Mouse (Mus musculus) spleen, postnatal 10 days (tissue): ENCODE data around the gene Gtf2h2.
"Not testable (repeated sequence)": the region's sequence is repeated elsewhere in the genome, so short reads cannot be mapped to it uniquely, and the experiment has no call there.

Source experiments
- DNase-seq, 2 experiments: peaks; one replicate each; pipeline ENCODE4 v3.0.0; 2021 to 2022; ENCODE audit warnings: low spot score in 2 of 2

The Gtf2h2 gene

GRCm38 (mm10) chr13:100492061-100492787 is at the start of gene Gtf2h2:
Gene Gtf2h2, minus strand, starts transcription at chr13:100492579.
- peak; percentile 89 to 90 for DNase-seq

GRCm38 (mm10) chr13:100536149-100536548 is 43.8 kb upstream of the Gtf2h2 start:
- no peak for DNase-seq

DNA sequence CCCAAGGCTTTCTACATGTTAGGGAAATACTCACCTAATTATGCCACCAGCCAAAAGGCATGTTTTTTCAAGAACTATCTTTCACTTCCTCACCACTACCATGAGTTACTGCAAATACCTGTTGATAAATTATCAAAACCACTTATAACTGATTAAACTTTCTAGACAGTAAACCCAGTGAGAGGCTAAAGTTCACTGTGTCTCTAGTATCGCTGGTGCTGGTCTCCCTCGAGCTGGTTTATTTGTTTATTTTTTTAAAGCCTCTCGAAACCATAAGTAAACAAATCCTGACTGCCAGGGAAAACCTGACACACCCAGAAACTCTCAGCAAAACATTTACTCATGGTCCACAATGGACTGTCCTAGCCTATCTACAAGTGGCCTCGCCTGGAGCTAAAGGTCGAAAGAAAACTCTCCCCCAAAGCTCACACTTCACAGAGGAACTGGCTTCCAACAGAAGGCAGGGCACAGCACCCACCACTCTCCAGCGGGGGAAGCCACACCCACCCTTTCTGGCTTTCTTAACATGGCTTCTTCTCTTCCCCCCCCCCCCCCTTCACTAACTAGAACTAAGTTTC is 40.5 kb upstream of the Gtf2h2 start:
- DNase-seq = no peak

DNA sequence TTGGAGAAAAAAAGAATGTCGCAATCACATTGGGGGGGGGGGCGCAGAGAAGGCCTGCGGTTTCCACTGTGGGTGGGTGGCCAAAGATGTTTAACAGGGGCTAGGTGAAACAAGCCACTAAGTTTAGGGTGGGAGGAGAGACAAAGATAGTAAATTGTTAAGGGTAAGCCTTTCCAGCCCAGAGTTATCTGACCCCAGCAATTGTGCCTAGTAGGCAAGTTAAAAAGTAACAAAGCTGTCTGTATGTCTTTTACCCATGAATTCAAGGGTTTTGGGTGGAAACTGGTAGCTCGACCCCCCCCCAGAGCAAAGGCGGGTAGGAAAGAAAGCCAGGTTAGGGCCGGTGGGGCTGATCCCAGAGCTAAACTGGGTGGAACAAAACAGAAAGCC is 34.3 kb upstream of the Gtf2h2 start:
- no peak for DNase-seq

- no peak for DNase-seq
These were observed 33.7 kb upstream of the Gtf2h2 start for GRCm38 (mm10) chr13:100525935-100526648.

DNA sequence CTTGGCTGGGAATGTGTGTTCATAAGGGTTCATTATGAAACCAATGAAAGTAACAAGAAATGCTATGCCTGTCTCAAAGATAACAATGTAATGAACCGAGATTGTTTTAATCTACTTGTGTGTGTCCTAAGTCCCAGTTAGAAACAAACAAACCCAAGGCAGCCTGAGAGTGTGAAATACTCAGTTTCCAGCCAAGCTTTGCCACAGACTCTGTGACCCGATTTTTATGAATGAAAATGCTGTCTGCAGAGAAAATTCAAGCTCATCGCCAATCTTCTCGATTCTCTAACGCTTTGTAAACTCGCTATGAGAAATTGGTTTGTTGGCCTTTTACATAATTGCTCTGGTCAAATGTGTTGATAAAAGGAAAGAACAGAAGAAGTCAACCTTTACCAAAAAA is 32.5 kb upstream of the Gtf2h2 start:
- no peak for DNase-seq

GRCm38 (mm10) chr13:100523698-100524097 is 31.3 kb upstream of the Gtf2h2 start:
- DNase-seq = no peak

- DNase-seq = no peak
These were observed 29.6 kb upstream of the Gtf2h2 start for GRCm38 (mm10) chr13:100521724-100522591.

- no peak for DNase-seq
These were observed 26.8 kb upstream of the Gtf2h2 start for GRCm38 (mm10) chr13:100519162-100519561.

- no peak for DNase-seq
These were observed 25.8 kb upstream of the Gtf2h2 start for GRCm38 (mm10) chr13:100518191-100518590.

GRCm38 (mm10) chr13:100517652-100518153 is 25.3 kb upstream of the Gtf2h2 start:
- DNase-seq = no peak

DNA sequence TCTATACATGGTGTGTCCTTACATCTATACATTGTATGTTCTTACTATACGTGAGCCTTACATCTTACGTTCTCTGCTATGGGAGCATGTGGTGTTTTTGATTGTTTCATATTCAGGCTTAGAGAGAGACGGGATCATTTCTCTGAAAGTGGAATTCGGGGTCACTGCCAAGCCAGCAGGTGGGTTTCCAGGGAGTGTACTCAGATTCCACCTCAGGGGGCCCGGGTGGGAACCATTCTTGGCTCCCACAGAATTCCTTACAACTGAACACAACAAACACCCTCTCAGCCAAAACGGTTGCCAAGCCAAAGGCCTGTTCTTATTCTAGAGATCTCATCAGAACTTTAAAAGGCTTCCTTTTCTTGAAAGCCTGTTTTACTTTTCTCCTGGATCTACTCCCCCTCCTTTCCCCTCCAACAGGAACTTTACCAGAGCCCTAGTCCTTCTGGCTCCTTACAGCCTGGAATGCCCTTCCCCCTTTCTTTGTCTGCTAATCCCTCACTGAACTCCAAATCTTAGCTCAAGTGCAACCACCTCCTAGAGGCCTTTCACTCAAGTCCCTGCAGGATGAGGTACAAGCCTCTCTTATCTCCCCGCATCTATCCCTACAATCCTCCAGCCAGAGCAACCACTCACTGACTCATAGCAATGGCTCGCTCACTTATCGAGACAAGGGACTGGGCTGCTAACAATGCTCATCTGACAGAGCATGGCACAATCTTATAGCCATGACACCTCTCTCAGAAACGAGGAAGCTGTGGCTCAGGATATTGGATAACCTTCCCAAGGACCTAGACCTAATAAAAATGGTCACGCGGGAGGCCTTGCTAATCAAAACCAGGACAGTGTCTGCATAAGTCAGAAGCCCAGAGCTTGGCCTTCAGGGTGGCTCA is 24.1 kb upstream of the Gtf2h2 start:
- no peak for DNase-seq

- no peak for DNase-seq
These were observed 20.4 kb upstream of the Gtf2h2 start for GRCm38 (mm10) chr13:100512792-100513191.

DNA sequence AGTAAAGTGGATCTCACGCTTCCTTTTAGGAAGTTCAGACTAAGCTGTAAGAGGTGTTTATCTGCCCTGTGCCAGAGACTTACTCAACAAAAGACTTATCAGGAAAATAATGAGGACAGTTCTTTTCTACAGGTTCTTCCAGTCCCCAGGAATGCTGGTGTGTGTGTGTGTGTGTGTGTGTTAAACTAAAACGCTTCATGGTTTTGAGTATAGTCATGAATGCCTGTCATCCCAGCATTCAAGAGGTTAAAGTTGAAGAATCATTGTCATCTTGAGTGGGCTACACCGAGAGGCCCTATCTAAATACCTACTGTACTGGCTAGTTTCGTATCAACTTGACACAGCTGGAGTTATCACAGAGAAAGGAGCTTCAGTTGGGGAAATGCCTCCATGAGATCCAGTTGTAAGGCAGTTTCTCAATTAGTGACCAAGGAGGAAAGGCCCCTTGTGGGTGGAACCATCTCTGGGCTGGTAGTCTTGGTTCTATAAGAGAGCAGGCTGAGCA is 19.5 kb upstream of the Gtf2h2 start:
- DNase-seq = no peak

GRCm38 (mm10) chr13:100511146-100511859 is 18.9 kb upstream of the Gtf2h2 start:
- no peak for DNase-seq

GRCm38 (mm10) chr13:100499625-100500024 is 7.2 kb upstream of the Gtf2h2 start:
- not testable (repeated sequence) for DNase-seq

- no peak for DNase-seq
These were observed 3.0 kb upstream of the Gtf2h2 start for GRCm38 (mm10) chr13:100495337-100495736.

DNA sequence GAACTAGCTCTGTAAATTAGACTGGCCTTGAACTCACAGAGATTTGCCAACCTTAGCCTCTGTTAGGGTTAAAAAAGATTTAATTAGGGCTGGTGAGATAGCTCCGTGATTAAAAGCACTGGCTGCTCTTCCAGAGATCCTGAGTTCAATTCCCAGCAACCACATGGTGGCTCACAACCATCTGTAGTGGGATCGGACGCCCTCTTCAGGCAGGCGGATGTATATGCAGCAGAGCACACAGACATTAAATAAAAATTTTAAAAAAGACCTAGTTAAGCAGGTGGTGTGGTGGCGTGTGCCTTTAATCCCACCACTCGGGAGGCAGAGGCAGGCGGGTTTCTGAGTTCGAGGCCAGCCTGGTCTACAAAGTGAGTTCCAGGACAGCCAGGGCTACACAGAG is 2.0 kb upstream of the Gtf2h2 start:
- DNase-seq = peak in 1 of 2 experiments; percentile 24

GRCm38 (mm10) chr13:100493313-100493712 is 934 bp upstream of the Gtf2h2 start:
- no peak for DNase-seq

DNA sequence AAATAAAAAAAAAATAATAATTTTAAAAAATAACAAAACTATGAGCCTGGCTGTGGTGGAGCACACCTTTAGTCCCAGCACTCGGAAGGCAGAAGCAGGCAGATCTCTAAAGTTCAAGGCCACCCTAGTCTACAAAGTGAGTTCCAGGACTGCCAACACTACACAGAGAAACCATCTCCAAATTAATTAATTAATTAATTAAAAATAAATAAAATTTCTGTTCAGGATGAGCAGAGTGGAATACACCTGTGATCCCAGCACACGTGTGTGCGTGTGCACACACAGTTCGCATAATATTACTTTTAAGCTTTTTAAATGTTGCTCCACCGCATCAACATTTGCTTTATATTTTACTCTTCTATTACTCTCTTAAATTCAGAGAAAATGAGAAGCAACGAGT is 756 bp downstream of the Gtf2h2 start:
- DNase-seq = no peak
